Mouse (Mus musculus) kidney, adult 2 months (tissue): ENCODE measurements around the gene Kcnab3.

ENCODE experiments used
- CTCF ChIP-seq: fragments of 200-500 bp; conservative IDR thresholded peaks from 2 replicates; pipeline ENCODE4 v1.5.1; 2011; ENCODE audit warnings: low read depth, mild to moderate bottlenecking, control low read depth, low read length, moderate library complexity, mixed read lengths; ENCODE audit not compliant: insufficient read depth, insufficient read length
- POLR2A ChIP-seq: fragments of 200-500 bp; IDR thresholded peaks from one replicate; pipeline ENCODE4 v1.6.1; 2011; ENCODE audit warnings: low read depth, low read length, control low read depth

DNA sequence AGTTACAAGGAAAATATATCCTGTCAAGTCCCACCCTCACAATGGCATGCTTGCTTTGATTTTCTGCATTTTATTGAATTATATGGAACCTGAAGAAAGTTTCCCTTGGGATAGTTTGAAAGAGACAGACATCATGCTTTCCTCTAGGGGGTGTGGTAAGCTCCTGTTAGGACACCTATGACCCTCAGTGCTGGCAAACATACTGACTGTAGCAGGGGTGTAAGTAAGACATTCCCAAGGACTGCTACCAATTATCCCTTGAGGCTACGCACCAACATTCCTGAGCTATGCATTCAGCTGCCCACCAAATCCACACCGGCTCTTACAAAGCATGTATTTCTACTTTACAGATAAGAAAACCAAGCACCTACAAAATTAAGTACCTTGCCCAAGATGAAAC, 36.4 kb downstream of the Kcnab3 start:
- TF ChIP-seq CTCF, result no peak
- no peak for TF ChIP-seq POLR2A
